Mouse (Mus musculus) cortical plate, adult 2 months (tissue): ENCODE results near the gene Chn1.

Experiments
- CTCF ChIP-seq: fragments of 200-500 bp; IDR thresholded peaks from 2 replicates; pipeline ENCODE4 v1.5.1; 2011; ENCODE audit warnings: mild to moderate bottlenecking, control low read depth, low read length; ENCODE audit not compliant: insufficient read depth; ENCODE audit errors: extremely low read depth
- POLR2A ChIP-seq: fragments of 200-500 bp; IDR thresholded peaks from 2 replicates; pipeline ENCODE4 v1.6.1; 2011; ENCODE audit warnings: mild to moderate bottlenecking, low read length, control low read depth; ENCODE audit not compliant: insufficient read depth; ENCODE audit errors: extremely low read depth

DNA sequence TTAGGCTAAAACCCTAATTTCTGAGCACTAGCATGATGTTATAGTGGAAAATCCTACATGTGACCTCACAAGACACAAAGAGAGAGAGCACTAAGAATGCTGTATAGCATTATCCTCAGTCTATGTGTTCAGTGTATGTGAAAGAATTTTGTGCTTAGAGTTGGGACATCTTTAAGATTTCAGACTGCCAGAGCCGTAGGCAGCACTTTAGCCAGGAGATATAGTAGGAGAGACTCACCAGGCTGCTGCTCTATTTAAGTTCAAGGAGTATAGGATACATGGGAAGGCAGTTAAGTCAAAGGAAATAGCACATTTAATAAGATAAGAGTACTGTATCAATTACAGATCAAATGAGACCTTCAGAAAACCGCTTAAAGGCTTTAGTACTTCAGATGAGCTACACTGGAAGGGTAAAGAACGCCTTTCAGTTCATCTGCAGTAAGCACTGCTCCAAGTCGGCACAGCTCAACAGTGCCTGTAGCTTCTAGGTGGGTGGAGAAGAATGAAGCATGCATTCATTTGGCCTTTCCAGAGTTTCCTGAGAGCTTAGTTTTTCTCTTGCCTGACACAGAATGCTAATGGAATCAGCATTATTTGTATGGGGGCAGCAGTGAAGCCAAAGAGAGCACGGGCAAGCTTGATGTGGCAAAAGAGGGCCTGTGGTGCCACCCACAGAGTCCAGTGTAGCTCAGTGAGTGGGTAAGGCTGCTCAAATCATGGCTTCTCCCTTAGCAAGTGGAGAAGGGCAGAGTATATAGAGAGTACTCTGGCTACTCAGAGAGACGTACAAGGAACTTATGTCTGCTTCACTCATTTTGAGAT lies 84.2 kb downstream of the Chn1 start:
- TF ChIP-seq CTCF (no peak), POLR2A (no peak)
